Mouse (Mus musculus) stomach, postnatal 0 days (tissue): ENCODE data around the gene Vsig10l. TPM values are rescaled to one million over a fixed set of nuclear protein-coding genes. Genes with fewer than 3 reads are reported as not detected.

Experiments used
- ATAC-seq: fragments of 200-750 bp; cut with Nextera tagmentation; 2 replicates; pipeline ENCODE4 v1.8.0; 2017; ENCODE audit not compliant: low FRiP score, low TSS enrichment
- DNase-seq: peaks from one replicate; pipeline ENCODE4 v3.0.0-alpha.2; 2016; ENCODE audit warnings: low spot score
- H3K27ac ChIP-seq: fragments of 300-500 bp; sonication (generic); replicated peaks from 2 replicates; pipeline ENCODE4 v1.5.1; 2014; ENCODE audit warnings: mild to moderate bottlenecking, control low read depth
- H3K27me3 ChIP-seq: fragments of 300-500 bp; sonication (generic); 2 replicates; pipeline ENCODE4 v1.6.1; 2014; ENCODE audit warnings: low read length; ENCODE audit not compliant: control insufficient read depth, insufficient read depth
- H3K36me3 ChIP-seq: fragments of 300-500 bp; sonication (generic); 2 replicates; pipeline ENCODE4 v1.6.1; 2014; ENCODE audit warnings: low read length, mixed read lengths; ENCODE audit not compliant: control insufficient read depth, insufficient read depth
- H3K4me1 ChIP-seq: fragments of 300-500 bp; sonication (generic); replicated peaks from 2 replicates; pipeline ENCODE4 v1.6.1; 2014; ENCODE audit warnings: antibody characterized with exemption; ENCODE audit not compliant: control insufficient read depth, insufficient read depth
- H3K4me2 ChIP-seq: fragments of 300-500 bp; sonication (generic); replicated peaks from 2 replicates; pipeline ENCODE4 v1.6.1; 2014; ENCODE audit warnings: low read depth, mild to moderate bottlenecking, control low read depth, moderate library complexity
- H3K4me3 ChIP-seq: fragments of 300-500 bp; sonication (generic); 2 replicates; pipeline ENCODE4 v1.5.1; 2014; ENCODE audit warnings: low read depth, low read length, control low read depth
- H3K9ac ChIP-seq: fragments of 300-500 bp; sonication (generic); 2 replicates; pipeline ENCODE4 v1.6.1; 2014; ENCODE audit warnings: mild to moderate bottlenecking, low read length, control low read depth, mixed read lengths
- H3K9me3 ChIP-seq: fragments of 300-500 bp; sonication (generic); 2 replicates; pipeline ENCODE4 v1.6.1; 2016; ENCODE audit warnings: low read length; ENCODE audit not compliant: control insufficient read depth
- CTCF ChIP-seq: IDR thresholded peaks from 2 replicates; pipeline ENCODE4 v1.5.1; 2016; ENCODE audit warnings: antibody characterized with exemption, low read depth, mild to moderate bottlenecking, moderate library complexity
- EP300 ChIP-seq: optimal IDR thresholded peaks from 2 replicates; pipeline ENCODE3; 2016; ENCODE audit warnings: antibody characterized with exemption
- WGBS: fragments of 180-500 bp; shearing (Covaris S2); extraction: QIAGEN DNeasy Blood & Tissue Kit; methylation state at CpG from one replicate; pipeline ENCODE4 v1.1.7; 2014; 5-methylcytosine and 5-hydroxymethylcytosine counted together
- polyA plus RNA-seq: library from polyadenylated mRNA; unstranded; fragments of >200 nt; fragmentation: Nextera tagmentation; extraction: Ambion mirVana; gene quantifications from 2 replicates; pipeline ENCODE4 v1.2.1, GENCODE M21; 2015

Gene Vsig10l
- polyA plus RNA-seq, 1 experiment from 2014 or later = 36.1 TPM

DNA sequence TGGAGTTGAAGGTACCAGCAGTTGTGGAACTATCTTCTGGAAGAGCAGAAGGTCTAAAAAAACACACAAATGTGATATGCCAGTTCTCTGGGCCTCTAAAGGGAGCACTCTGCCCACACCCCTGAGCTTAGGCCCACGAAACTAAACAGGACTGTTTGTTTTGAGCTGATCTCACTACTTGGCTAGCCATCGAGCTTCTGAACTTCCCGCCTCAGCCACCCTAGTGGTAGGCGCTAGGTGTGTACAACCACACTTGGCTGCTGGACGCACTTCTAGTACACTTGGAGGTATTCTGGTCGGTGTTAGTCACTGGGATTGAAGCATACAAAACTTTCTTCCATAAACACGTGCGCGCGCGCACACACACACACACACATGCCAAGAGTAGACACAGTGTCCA, 11.2 kb upstream of the Vsig10l start:
- Histone ChIP-seq H3K4me3 (no peak overlapping the region), H3K27ac (no peak overlapping the region), H3K4me1 (no peaks in the 10 kb centered on the region), H3K27me3 (no peaks in the 10 kb centered on the region), H3K4me2 (no peak overlapping the region), H3K9me3 (no peaks in the 10 kb centered on the region), H3K36me3 (peaks cover 14% of the 10 kb centered on the region), H3K9ac (no peak overlapping the region)
- ATAC-seq (peak; percentile 38), DNase-seq (peak; percentile 37)
- WGBS = 86% methylated on average over 11 of the region's 11 CpGs
- no peak for TF ChIP-seq EP300
- TF ChIP-seq CTCF = peak; percentile 17; the same call in 1 of the 2 replicates

DNA sequence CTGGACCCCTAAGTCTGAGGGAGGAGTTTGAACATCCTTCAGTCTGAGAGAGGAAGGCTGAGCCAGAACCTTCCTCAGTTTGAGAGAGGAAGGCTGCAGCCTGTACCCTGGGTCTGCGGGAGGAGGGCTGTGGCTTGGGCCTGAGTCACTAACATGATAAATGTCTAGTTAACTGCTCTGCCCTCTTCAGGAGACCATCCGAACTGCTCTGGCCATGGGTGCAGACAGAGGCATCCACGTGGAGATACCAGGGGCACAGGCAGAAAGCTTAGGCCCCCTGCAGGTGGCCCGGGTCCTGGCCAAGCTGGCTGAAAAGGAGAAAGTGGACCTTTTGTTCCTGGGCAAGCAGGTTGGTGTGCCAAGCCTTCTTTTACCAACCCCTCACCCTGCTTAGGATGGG, 10.3 kb upstream of the Vsig10l start:
- Histone ChIP-seq H3K9ac (no peak overlapping the region), H3K4me3 (no peak overlapping the region), H3K27me3 (no peaks in the 10 kb centered on the region), H3K4me2 (no peak overlapping the region), H3K4me1 (no peaks in the 10 kb centered on the region), H3K9me3 (no peaks in the 10 kb centered on the region), H3K27ac (peak overlapping the region; percentile 71), H3K36me3 (peaks cover 14% of the 10 kb centered on the region)
- peak; percentile 45 for DNase-seq
- ATAC-seq = peak; percentile 35; the same call in 1 of the 2 replicates
- TF ChIP-seq EP300 (no peak), CTCF (peak; percentile 64)
- 41% methylated on average over 4 of the region's 4 CpGs for WGBS

GRCm38 (mm10) chr7:43453599-43454355, 9.2 kb upstream of the Vsig10l start:
- peak overlapping the region; percentile 71 for H3K27ac ChIP-seq
- WGBS = 72% methylated on average over 14 of the region's 14 CpGs
- peak; percentile 31 for DNase-seq
- H3K9me3 ChIP-seq = no peaks in the 10 kb centered on the region
- H3K4me1 ChIP-seq = no peaks in the 10 kb centered on the region
- H3K4me3 ChIP-seq = no peak overlapping the region
- no peak overlapping the region for H3K4me2 ChIP-seq
- H3K9ac ChIP-seq = no peak overlapping the region
- no peak for TF ChIP-seq CTCF
- no peak for TF ChIP-seq EP300
- H3K36me3 ChIP-seq = peaks cover 14% of the 10 kb centered on the region
- ATAC-seq = peak; percentile 55
- H3K27me3 ChIP-seq = no peaks in the 10 kb centered on the region

DNA sequence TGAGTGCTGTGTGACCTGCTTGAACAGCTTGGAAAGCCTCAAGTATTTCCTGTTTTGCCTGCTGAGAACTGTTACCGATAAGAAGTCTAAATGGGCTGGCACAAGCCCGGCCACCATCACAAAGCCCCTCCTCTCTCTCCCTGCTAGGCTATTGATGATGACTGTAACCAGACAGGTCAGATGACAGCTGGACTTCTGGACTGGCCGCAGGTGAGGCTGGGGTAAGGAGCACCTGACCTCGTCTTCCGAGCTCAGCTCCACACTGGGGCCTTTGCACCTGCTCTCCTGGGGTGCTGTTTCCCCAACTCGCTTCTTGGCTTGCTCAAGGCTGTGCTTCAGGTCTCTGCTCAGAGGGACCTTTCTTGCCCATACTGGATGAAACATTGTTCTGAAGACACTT, 8.6 kb upstream of the Vsig10l start:
- ATAC-seq (peak; percentile 4; the same call in 1 of the 2 replicates), DNase-seq (no peak)
- TF ChIP-seq EP300 = no peak
- TF ChIP-seq CTCF = no peak
- Histone ChIP-seq H3K27me3 (no peaks in the 10 kb centered on the region), H3K4me1 (no peaks in the 10 kb centered on the region), H3K9me3 (no peaks in the 10 kb centered on the region), H3K4me3 (no peak overlapping the region), H3K9ac (no peak overlapping the region), H3K27ac (peak overlapping the region; percentile 71), H3K4me2 (no peak overlapping the region), H3K36me3 (peaks cover 14% of the 10 kb centered on the region)
- WGBS = 82% methylated on average over 6 of the region's 6 CpGs

DNA sequence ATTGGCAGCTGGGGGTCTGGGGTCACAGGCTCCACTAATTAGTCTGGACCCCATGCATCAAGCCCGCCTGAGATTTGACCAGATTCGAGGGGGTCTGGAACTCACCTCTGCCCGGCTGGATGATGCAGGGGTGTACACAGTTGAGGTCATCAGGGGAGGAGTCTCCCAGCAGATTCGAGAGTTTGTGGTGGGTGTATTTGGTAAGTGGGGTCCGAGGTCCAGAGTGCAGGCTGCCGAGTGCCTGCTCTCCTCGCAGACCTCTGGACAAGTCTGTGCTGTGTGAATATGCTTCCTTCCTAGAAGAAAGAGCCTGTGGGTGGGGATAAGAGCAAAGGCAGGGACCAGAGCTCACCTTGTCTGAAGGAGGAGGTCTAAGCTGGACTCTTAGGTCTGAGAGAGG, 1.0 kb downstream of the Vsig10l start:
- Histone ChIP-seq H3K4me1 (0 out of 2 replicates have a peak, but pooled peaks cover 2% of the 10 kb centered on the region), H3K9me3 (no peaks in the 10 kb centered on the region), H3K36me3 (no peaks in the 10 kb centered on the region), H3K4me3 (no peak overlapping the region), H3K27me3 (no peaks in the 10 kb centered on the region), H3K4me2 (no peak overlapping the region), H3K9ac (0 out of 2 replicates have a peak overlapping the region, but pooled peaks have one; percentile 23), H3K27ac (no peak overlapping the region)
- ATAC-seq = no peak
- TF ChIP-seq EP300 = no peak
- TF ChIP-seq CTCF = no peak
- WGBS = 73% methylated on average over 7 of the region's 7 CpGs
- DNase-seq = no peak

GRCm38 (mm10) chr7:43464864-43465343, 2.0 kb downstream of the Vsig10l start:
- Histone ChIP-seq H3K27ac (peak overlapping the region; percentile 69; the same call in 1 of the 2 replicates), H3K4me3 (peak overlapping the region; percentile 55), H3K4me2 (peak overlapping the region; percentile 92), H3K9me3 (no peaks in the 10 kb centered on the region), H3K4me1 (0 out of 2 replicates have a peak, but pooled peaks cover 2% of the 10 kb centered on the region), H3K27me3 (no peaks in the 10 kb centered on the region), H3K36me3 (no peaks in the 10 kb centered on the region), H3K9ac (peak overlapping the region; percentile 51)
- no peak for DNase-seq
- no peak for ATAC-seq
- 7% methylated on average over 35 of the region's 35 CpGs for WGBS
- TF ChIP-seq EP300 (no peak), CTCF (no peak)
